Mouse (Mus musculus): ENCODE data around the gene 3110082I17Rik.

The 3110082I17Rik gene

DNA sequence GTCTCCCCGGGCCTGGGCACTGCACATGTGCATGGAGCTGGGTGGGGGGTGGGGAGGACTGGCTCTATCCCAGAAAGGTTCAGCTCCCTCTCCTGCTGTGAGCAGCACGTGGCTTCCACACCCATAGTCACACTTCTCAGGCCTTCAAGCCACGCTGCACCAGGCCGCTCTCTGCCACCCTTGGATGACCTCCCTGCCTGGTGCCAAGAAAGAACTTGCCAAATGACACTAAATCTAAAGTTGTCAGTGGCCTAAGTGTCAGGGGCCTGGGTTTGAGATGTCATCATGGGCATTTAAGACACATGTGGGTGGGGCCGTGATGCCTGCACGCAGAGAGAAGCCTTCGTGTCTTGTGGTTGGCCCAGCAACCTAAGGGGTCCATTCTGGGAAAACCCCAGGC, 139.9 kb downstream of the 3110082I17Rik start:
- DNase-seq: no peak

DNA sequence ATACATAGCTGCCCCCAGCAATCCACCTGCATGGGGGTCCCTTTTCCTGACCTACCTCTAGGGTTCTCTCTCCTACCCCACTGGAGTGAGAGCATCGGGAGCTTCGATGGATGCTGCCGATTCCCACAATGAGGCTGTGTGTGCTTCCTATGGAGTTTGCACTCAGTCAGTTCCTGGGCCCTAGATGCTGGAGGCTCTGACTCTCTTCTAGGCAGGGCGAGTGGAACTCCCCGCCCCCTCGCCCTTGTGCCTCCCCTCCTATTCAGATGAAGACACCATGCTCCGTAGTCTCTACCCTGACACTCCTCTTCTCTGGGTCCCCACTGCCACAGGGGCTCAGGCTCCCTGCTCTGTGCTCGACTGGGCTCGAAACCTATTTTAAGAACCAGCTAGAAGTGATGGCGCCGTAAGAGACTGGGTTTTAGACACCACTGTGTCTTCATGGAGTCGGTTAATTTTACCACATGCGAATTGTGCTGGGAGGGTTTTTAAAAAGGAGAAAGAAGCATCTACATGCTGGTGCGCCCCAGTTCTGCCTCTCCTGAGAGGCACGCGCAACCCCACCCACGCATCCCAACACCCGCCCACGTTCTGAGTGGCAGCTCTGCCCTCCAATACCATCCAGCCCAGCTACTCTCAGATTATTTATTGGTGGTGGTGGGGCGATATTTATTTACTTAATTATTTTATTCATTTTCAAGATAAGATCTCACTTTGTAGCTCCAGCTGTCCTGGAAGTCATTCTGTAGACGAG, 142.4 kb downstream of the 3110082I17Rik start:
- DNase-seq: no peak

- no peak for DNase-seq
These were observed 143.2 kb downstream of the 3110082I17Rik start for GRCm38 (mm10) chr5:139316982-139317675.

- DNase-seq: no peak
These were observed 145.2 kb downstream of the 3110082I17Rik start for GRCm38 (mm10) chr5:139314941-139315642.

GRCm38 (mm10) chr5:139313536-139313935, 146.8 kb downstream of the 3110082I17Rik start:
- DNase-seq: no peak

- DNase-seq: no peak
These were observed 148.5 kb downstream of the 3110082I17Rik start for GRCm38 (mm10) chr5:139311822-139312221.

DNA sequence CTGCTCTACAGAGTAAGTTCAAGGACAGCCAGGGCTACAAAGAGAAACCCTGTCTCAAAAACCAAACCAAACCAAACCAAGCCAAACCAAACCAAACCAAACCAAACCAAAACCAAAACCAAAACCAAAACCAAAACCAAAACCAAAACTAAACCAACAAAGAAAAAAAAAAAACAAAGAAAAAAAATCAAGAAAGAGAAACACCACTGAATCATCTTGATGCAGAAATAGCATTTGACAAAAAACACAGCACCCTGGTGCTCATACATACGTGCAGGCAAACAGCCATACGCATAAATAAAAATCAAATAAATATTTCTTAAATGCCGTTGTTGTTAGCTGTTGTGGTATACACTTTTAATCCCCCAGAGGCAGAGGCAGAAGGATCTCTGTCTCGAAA, 149.8 kb downstream of the 3110082I17Rik start:
- DNase-seq: no peak

DNA sequence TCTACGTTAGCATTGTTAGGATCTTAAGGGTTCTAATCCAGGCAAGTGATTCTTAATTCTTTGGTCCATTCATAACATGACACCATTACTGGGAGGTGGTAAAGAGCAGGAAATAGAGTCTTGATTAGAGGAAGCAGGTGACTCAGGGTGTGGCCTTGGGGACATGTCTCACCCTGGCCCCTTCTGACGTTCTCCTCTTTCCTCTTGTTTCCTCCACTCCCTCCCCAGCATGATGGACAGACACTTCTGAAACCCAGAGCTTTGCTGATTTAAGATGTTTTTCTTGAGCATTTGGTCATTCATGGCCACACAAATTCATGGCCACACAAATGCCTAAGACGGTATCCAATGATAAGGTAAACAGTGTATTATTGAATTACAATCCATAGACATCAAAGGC, 150.4 kb downstream of the 3110082I17Rik start:
- DNase-seq: no peak
